Mouse (Mus musculus): ENCODE measurements around the gene Rnf25. TPM values are rescaled to one million over a fixed set of nuclear protein-coding genes. Genes with fewer than 3 reads are reported as not detected.

Gene Rnf25
- total RNA-seq (2022): 10 to 100 TPM; 17.5 to 21.4 (median 19.2) TPM

- peak; percentile 93 for DNase-seq (ENCODE audit: low spot score)
Observed at GRCm38 (mm10) chr1:74601267-74601962, at the start of gene Rnf25, which contains the start of gene Stk36. Gene Rnf25 (minus strand): TSS chr1:74601397. Gene Stk36 (plus strand): TSS chr1:74601445.

GRCm38 (mm10) chr1:74643926-74644325, 42.7 kb upstream of the Rnf25 start:
- no peak for DNase-seq (ENCODE audit: low spot score)

DNA sequence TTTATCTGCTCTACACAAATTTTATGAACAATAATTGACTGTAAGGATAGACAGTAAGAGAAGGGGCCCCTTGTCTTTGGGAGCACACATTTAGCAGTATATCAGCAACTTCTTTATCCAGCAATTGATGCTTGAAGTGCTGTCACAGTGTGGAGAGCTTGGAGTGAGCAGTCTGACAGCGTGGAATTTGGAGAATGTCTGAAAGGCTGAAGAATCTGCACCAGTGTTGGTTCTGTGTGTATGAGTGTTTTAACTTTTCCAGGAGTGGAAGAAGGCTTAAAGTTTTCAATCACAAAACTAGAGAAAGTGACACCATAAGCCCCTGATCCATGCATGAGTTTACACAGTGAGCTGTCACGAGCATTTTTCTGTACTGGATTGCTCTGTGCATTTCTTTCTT, 42.3 kb upstream of the Rnf25 start:
- no peak for DNase-seq (ENCODE audit: low spot score)

DNA sequence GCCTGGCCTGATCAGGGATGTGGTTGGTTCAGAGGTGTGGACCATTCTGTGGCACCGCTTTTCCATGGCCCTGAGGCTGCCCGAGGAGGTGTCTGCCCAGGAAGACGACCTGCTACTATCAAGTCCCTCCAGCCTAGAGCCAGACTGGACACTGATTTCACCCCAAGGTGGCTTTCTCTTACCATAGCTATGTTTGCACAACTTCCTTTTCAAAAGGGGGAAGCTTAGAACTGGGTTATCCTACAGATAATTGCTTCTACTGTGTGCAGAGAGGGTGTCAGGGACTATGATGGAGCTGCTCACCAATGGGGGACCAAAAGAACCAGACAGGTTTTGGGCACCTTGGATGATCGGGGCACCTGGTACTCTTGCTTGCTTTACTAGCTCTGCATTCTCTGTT, 31.5 kb upstream of the Rnf25 start:
- DNase-seq (ENCODE audit: low spot score): no peak

DNA sequence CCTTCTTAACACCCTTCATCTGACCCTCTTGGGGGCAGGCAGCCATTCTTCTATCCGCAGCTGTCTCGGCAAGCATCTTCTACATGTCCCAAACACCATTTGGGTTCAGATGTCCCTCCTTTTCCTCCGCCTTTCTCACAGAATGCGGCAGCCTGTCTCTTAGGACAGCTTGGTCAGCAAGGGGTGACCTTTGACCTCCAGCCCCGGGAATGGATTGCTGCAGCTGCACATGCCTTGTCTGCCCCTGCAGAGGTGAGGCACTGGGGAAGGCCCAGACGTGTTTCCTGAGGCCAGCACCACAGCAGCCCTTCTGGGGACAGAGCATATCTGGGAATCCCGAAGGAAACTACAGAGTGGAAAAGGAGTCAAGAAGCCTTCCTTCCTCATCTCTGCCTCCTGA, 26.8 kb upstream of the Rnf25 start:
- no peak for DNase-seq (ENCODE audit: low spot score)

DNA sequence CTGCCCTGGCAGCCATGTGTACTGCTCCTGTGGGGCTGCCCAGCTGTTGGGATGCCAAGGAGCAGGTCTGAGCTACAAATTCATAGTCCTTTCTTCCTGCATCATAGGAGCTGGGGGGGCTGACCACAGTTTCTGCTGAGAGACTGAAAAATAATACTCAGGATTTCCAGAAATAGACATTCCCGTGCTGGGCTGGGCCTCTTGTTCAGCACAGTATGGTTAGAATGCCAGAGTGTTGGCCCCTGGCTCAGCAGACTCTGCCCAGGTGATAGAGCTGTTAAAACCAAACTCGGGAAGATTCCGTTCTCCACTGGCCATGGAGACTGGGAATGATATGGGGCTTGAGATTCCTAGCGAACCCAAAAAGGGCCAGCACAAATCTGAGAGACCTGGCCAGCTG, 24.9 kb upstream of the Rnf25 start:
- DNase-seq (ENCODE audit: low spot score): no peak

DNA sequence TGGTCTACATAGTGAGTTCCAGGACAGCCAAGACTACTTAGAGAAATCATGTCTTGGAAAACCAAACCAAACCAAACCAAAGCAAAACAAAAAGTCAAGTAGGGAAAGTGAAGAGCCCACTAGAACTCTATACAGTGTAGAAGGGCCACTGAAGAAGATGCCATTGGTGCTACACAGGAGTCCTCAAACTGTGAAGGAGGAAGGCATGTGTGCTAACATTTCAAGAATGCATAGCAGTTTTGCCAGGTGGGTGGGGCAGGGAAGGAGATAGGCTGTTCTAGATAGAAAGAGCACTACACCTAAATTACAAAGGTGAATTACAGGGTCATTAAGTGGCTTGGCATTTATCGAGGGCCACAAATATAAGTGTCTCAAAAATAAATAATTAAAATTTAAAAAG, 23.0 kb upstream of the Rnf25 start:
- no peak for DNase-seq (ENCODE audit: low spot score)

GRCm38 (mm10) chr1:74600501-74601266, 513 bp downstream of the Rnf25 start:
- DNase-seq (ENCODE audit: low spot score): no peak

- no peak for DNase-seq (ENCODE audit: low spot score)
Observed at GRCm38 (mm10) chr1:74594434-74594833, 6.8 kb downstream of the Rnf25 start.

GRCm38 (mm10) chr1:74587773-74588445, 13.3 kb downstream of the Rnf25 start, which contains the start of the genes Zfp142 and Bcs1l:
Gene Zfp142 (minus strand): TSS chr1:74588246.
Gene Bcs1l (plus strand): TSS chr1:74588289.
- DNase-seq (ENCODE audit: low spot score): peak; percentile 100

DNA sequence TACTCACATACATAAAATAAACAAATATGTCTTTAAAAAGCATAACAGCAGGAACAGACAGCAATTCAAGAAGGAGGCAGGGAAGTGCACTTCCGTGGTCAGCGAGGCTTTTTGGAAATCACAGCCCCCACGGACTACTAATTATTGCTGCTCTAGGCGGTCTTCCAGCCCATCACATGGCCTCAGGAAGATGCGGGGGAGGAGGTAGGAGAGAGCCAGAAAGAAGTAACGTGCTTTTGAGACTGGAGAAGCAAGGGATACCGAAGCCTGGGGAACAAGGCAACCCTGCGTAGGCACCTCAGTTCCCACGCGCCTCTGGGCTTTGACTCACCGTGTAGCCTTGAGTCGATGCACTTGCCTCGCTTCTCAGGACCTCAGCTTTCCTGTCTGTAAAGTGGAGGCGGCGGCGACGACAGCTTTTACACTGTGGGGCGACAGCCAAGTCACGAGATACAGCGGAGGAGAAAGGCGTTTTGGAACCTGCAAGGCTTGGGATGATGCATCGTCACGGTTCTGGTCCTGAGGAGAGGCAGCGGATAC, 13.9 kb downstream of the Rnf25 start:
- no peak for DNase-seq (ENCODE audit: low spot score)

GRCm38 (mm10) chr1:74584616-74585398, 16.4 kb downstream of the Rnf25 start:
- peak; percentile 48 for DNase-seq (ENCODE audit: low spot score)

DNA sequence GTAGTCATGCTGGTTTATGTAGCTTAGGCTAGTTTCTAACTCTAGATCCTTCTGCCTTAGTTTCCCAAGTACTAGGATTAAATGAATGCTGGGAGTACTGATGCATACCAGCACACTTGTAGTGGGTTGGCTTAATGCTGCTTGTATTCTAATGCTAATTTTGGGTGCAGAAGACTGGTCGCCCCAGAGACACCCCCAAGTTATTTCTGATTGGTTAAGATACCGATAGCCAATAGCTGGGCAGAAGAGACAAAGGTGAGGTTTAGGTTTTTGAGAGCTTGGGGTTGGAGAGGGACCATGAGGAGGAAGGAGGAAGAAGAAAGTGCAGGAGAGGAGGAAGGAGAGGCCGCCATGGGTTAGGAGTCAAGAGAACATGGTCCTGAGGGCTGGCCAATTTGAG, 18.6 kb downstream of the Rnf25 start:
- no peak for DNase-seq (ENCODE audit: low spot score)

GRCm38 (mm10) chr1:74569739-74570719, 31.2 kb downstream of the Rnf25 start:
- no peak for DNase-seq (ENCODE audit: low spot score)

- DNase-seq (ENCODE audit: low spot score): no peak
Observed at GRCm38 (mm10) chr1:74565834-74566233, 35.4 kb downstream of the Rnf25 start.

GRCm38 (mm10) chr1:74559061-74559460, 42.1 kb downstream of the Rnf25 start:
- DNase-seq (ENCODE audit: low spot score): no peak

- no peak for DNase-seq (ENCODE audit: low spot score)
Observed at GRCm38 (mm10) chr1:74544184-74544583, 57.0 kb downstream of the Rnf25 start, which contains the start of gene Usp37. Gene Usp37 (minus strand): TSS chr1:74544284.

All from heart, adult 8-10 months (tissue).